Mouse (Mus musculus): ENCODE data around the gene BC048562.
A peak's percentile ranks its signal among the peaks of the same experiment; 100 is the strongest.

Gene BC048562

DNA sequence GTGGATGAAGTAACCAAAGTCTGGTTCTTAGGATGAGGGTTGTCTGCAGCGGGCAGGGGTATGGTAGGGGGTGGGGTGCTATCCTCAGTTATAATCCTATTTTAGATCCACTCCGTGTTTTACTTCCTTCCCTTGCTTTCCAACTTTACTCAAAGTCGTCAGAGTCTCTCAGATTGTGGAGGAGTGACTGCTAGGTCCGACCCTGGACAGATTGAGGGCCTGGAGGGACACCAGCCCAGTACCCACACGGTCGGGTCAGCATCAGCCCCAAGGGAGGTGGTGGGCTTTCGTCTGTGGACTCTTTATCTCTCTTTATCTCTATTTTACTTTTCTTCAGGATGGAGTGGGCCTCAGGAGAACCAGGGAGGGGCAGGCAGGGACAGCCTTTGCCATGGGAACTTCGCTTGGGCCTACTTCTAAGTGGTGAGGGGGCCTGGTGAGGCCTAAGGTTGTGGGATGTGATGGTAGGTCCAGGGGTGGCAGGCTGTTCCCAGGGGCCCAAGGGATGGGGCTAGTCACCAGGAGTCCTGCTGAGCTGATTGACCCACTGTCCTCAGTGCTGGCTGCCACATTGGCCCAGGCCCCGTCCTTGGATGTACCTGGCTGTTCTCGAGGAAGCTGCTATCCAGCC lies 43.6 kb downstream of the BC048562 start, which contains the start of gene Lamb2:
TSS of gene Lamb2 (plus strand) at position 16 of the 631 bp plus-strand sequence.
- peak in 1 of 2 experiments; percentile 45 for DNase-seq (ENCODE audit: low spot score in 2 of 2)

DNA sequence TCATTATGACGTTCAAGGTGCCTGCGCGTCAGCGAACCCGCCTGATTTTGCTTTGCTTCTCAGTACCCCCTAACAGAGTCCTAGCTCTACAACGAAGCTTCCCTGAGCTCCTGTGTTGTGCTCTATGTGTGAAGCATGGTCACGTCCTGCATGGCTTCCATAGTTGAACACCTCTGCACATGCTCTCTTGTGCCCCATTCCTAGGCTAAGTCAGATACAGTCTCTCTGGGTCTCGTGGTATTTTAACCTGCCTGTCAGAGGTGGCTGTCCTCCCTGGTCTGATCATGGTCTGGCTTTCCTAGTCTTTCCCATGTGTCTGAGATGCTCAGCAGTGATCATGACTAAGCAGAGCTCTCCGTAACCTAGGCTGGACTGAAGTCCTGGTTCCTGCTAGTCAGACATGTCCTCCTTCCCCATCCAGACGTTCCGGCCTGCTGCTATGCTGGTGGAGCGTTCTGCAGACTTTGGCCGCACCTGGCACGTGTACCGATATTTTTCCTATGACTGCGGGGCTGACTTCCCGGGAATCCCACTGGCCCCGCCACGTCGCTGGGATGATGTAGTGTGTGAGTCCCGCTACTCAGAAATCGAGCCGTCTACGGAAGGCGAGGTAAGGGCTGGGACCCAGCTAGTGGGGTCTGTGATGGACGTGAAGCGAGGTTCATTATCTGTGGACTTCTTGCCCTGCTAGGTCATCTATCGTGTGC lies 44.7 kb downstream of the BC048562 start:
- DNase-seq (ENCODE audit: low spot score in 2 of 2): no peak

DNA sequence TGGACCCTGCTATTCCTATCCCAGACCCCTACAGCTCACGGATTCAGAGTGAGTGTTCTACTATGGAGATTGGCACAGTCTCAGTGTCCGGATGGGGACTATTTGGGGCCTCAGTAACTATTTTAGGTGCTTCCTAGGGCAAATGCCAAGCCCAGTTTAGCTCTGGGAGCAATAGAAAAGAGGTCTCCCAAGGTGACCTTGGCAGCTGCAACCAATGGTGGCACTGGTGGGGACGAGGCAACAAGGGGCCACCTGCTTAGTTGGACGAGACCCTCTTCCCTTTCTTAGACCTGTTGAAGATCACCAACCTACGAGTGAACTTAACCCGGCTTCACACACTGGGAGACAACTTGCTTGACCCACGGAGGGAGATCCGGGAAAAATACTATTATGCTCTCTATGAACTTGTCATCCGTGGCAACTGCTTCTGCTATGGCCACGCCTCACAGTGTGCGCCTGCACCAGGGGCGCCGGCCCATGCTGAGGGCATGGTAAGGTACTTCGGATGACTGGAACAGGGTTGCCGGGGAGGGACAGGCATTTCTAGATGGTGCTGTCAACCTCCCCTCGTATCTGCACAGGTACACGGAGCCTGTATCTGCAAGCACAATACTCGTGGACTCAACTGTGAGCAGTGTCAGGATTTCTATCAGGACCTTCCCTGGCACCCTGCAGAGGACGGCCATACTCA lies 45.4 kb downstream of the BC048562 start:
- DNase-seq (ENCODE audit: low spot score in 2 of 2): no peak

DNA sequence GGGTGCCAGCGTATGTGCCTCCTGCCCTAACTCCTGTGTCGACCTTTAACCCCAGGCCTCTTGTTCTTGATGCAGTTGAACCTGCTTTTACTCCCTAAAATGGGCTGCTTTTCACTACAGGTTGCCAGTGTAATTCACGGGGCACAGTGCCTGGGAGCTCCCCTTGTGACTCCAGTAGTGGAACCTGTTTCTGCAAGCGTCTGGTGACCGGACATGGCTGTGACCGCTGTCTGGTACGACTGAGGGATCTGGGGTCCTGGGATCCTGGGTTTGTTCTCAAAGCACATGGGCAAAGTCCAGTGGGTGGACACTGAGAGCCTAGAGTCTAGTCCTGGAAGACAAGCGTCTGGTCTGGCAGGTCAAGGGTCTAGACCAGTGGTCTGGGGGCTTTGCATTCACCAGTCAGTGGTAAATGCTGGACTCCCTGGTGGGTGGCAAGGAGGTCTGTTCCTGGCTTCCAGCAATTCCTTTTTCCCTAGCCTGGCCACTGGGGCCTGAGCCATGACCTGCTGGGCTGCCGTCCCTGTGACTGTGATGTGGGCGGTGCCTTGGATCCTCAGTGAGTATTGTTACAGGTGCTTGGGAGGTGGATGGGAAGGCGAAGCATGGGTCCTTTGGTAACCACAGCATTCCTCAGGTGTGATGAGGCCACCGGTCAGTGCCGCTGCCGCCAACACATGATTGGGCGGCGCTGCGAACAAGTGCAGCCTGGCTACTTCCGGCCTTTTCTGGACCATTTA lies 46.9 kb downstream of the BC048562 start:
- no peak for DNase-seq (ENCODE audit: low spot score in 2 of 2)

DNA sequence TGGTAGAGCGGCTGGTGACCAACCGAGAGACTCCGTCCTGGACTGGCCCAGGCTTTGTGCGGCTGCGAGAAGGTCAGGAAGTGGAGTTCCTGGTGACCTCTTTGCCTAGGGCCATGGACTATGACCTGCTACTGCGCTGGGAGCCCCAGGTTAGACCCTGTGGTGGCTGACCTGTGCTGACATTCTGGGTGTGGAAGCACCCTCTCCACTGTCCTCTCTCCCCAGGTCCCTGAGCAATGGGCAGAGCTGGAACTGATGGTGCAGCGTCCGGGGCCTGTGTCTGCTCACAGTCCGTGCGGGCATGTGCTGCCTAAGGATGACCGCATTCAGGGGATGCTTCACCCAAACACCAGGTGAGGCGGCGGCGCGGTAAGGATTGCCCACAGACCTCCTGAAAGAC lies 47.7 kb downstream of the BC048562 start:
- DNase-seq (ENCODE audit: low spot score in 2 of 2): no peak

DNA sequence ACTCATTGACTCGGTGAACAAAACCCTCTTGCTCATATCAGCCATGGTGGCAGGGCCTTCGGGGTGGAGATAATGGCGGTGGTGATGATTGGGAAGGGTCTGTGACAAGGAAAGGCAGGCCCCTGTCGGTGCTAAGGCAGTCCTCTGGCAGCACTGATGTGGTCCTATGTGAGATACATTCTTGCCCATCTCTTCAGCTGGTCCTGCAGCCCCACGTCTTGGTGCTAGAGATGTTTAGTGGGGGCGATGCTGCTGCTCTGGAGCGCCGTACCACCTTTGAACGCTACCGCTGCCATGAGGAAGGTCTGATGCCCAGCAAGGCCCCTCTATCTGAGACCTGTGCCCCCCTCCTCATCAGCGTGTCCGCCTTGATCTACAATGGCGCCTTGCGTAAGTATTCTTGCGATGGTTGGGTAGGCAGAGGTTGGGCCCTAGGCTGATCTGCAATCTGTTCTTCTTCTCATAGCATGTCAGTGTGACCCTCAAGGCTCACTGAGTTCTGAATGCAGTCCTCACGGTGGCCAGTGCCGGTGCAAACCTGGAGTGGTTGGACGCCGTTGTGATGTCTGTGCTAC lies 49.1 kb downstream of the BC048562 start:
- DNase-seq (ENCODE audit: low spot score in 2 of 2): no peak

DNA sequence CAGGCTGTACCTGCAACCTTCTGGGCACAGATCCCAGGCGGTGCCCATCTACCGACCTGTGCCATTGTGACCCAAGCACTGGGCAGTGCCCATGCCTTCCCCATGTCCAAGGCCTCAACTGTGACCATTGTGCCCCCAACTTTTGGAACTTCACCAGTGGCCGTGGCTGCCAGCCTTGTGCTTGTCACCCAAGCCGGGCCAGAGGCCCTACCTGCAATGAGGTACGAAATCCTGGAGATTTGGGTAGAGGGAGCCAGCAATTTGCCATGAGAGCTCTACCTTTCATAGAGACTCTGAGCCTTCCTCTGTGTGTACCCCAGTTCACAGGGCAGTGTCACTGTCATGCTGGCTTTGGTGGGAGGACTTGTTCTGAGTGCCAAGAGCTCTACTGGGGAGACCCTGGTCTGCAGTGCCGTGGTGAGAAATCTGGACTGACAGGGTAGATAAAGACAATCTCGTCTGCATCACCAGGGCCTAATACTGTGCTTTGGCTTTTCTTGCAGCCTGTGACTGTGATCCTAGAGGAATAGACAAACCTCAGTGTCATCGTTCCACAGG lies 50.8 kb downstream of the BC048562 start:
- no peak for DNase-seq (ENCODE audit: low spot score in 2 of 2)

DNA sequence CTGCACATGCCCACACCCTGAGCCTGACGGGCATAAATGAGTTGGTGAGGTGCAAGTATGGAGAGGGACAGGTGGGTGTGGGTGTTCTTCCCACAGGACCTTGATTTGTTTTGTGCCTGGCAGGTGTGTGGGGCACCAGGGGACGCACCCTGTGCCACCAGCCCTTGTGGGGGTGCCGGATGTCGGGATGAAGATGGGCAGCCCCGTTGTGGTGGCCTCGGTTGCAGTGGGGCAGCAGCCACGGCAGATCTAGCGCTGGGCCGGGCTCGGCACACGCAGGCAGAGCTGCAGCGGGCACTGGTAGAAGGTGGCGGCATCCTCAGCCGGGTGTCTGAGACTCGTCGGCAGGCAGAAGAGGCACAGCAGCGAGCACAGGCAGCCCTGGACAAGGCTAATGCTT lies 52.1 kb downstream of the BC048562 start:
- no peak for DNase-seq (ENCODE audit: low spot score in 2 of 2)

DNA sequence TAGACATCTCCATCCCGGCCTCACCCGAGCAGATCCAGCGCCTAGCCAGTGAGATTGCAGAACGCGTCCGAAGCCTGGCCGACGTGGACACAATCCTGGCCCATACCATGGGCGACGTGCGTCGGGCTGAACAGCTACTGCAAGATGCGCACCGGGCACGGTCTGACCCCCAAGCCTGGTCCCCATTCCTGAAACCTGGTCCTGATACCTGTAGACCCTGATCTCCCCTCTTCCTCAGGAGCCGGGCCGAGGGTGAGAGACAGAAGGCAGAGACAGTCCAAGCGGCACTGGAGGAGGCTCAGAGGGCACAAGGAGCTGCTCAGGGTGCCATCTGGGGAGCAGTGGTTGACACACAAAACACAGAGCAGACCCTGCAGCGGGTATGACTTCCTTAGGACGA lies 52.9 kb downstream of the BC048562 start:
- DNase-seq (ENCODE audit: low spot score in 2 of 2): no peak

DNA sequence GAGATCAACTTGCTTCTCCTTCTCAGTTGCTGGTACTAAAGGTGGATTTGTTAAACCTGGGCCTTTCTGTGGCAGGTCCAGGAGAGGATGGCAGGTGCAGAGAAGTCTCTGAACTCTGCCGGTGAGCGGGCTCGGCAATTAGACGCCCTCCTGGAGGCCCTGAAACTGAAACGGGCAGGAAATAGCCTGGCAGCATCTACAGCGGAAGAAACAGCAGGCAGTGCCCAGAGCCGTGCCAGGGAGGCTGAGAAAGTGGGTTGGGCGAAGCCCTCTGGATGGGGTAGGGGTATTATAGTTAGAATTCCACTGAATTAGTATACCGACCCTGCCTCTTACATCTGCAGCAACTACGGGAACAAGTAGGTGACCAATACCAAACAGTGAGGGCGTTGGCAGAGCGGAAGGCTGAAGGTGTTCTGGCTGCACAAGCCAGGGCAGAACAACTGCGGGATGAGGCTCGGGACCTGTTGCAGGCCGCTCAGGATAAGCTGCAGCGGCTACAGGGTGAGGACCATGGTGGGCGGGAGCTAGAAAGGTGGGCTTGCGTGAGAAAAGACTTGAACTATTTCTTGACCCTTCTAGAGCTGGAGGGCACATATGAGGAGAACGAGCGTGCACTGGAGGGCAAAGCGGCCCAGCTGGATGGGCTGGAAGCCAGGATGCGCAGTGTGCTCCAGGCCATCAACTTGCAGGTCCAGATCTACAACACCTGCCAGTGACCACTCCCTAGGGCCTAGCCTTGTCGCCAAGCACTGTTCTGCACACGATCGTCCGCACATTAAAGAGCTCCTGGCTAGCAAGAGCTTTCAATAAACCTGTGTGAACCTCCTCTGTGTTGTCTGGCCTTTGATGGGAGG lies 53.6 kb downstream of the BC048562 start:
- DNase-seq (ENCODE audit: low spot score in 2 of 2): peak; percentile 16 to 26

DNA sequence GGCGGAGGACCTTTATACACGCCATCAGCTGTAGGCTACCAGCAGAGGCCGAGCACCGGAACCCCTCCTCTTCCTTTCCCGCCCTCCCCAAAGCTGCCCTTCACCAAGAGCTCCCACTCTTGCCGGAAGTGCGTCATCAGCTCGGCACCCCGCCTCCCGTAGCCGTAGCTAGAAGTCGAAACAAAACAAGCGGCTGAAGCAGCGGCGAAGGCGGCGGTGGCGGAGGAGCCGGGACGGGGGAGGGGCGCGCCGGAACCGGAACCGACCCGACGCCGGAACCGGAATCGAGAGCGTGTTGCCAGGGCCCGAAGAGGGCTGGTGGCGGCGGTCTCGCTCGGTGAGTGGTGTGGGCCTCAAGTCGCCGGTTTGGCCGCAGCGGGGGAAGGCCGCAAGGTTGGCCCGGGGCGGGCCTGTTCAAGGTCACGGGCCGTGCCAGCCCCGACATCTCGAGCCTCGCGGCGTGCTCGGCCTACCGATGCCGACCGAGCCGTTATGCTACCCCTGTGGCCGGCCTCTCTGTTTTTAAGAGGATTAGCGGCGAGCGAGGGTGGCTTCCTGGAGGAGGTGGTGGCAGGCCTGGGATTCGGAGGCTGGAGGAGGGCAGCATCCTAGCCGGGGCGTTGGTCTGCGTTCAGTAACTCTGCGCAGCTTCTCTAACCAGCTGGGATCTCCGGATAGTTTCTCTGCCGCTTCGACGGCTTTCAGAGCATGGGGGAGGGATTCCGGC lies 54.4 kb downstream of the BC048562 start, which contains the start of gene Usp19:
TSS of gene Usp19 (plus strand) at position 44 of the 727 bp plus-strand sequence.
- DNase-seq (ENCODE audit: low spot score in 2 of 2): peak; percentile 92

DNA sequence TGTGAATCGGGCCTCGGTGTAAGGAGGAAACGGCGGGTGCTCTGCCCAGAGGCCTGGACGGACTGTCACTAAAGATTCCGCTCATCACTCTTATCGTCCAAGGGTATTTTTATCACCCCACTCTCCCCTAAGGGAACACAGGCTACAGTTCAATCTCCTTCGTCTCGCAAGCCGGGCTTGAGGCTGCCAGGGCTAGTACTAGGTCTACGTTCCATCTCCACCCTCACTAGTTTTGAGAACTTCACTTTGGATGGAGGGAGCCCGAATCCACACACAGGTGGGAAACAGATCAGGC lies 55.0 kb downstream of the BC048562 start:
- DNase-seq (ENCODE audit: low spot score in 2 of 2): no peak

DNA sequence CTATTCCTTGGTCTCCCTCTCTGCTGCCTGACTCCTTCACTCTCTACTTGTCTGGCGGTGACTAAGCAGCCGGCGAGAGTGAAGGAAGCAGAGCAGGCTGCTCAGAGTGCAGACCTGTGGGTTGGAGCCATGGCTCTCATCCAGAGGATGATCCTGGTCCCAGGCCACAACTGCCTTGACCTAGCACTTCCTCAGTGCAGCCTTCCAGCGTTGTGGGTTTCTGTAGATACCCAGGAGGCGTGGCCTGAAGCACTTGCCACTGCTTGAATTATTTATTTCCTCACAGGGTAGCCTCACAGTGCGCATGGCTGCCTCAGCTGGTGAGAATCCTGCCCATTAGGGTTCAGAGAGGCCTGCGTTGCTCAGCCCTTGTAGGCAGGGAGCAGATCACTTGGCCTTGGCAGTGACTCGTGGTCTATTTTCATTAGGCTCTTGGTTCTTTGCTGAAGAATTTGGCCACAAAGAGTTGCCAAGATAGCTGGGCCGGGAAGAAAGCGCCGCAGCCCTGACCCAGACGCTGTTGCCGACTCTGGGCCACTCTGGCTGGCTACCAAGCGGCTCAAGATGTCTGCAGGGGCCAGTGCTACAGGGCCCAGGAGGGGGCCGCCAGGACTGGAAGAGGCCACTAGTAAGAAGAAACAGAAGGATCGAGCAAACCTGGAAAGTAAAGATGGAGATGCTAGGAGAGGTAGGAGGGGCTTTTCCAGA lies 55.9 kb downstream of the BC048562 start:
- no peak for DNase-seq (ENCODE audit: low spot score in 2 of 2)

DNA sequence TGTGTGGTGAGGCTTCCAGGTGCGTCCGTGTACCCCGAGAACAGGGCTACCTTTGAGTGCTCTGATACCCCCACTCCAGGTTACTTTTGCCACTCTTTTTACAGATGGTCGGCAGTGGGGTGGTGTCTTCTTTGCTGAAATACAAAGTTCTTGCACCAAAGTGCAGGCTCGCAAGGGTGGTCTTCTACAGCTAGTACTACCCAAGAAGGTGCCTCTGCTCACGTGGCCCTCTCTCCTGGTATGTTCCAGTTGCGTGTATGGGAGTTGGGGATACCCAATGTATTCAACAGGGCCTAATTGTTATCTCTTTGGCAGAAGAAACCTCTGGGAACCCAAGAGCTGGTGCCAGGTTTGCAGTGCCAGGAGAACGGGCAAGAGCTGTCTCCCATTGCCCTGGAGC lies 57.0 kb downstream of the BC048562 start:
- no peak for DNase-seq (ENCODE audit: low spot score in 2 of 2)

DNA sequence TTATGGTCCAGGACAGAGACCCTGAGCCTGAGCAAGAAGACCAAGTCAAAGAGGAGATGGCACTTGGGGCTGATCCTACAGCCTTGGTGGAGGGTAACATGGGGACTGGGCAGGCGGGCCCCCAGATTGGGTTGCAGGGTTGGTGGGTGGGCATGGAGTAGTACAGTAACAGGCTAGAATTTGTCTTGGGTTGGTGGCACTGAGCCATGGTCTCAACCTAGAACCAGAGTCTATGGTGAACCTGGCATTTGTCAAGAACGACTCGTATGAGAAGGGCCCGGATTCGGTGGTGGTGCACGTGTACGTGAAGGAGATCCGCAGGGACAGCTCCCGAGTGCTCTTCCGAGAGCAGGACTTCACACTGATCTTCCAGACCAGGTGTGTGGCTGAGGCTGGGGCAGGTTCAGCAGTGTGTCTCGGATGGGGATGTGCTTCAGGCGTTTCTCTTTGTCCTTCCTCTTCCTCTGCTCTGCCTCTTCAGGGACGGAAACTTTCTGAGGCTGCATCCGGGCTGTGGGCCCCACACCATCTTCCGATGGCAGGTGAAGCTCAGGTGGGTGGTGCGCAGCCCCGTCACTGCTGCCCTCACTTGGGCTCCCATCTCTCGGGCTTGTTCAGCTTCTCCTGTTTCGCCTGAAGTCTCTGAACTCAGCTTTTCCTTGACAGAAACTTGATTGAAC lies 58.0 kb downstream of the BC048562 start:
- DNase-seq (ENCODE audit: low spot score in 2 of 2): no peak

DNA sequence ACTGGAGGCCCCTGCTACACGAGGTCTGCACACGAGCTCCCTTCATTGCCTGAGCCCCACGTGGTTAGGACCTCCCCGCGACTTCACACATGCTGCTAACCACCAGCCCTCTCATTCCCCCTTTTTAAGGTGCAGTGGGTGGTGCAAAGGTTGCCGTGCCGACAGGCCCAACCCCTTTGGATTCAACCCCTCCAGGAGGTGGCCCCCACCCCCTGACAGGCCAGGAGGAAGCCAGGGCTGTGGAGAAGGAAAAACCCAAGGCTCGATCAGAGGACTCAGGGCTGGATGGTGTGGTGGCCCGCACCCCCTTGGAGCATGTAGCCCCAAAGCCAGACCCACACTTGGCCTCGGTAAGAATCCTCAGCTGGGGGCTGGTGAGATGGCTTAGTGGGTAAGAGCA lies 58.6 kb downstream of the BC048562 start:
- no peak for DNase-seq (ENCODE audit: low spot score in 2 of 2)

Data from thymus, postnatal 10 days (tissue).